Mouse (Mus musculus) ES-CJ7 (cell line): Measurements from ENCODE around the gene Ankrd13b.

Experiments
- DNase-seq: peaks from one replicate; pipeline ENCODE4 v3.0.0; 2011; ENCODE audit warnings: low read depth, low spot score

The Ankrd13b gene

DNA sequence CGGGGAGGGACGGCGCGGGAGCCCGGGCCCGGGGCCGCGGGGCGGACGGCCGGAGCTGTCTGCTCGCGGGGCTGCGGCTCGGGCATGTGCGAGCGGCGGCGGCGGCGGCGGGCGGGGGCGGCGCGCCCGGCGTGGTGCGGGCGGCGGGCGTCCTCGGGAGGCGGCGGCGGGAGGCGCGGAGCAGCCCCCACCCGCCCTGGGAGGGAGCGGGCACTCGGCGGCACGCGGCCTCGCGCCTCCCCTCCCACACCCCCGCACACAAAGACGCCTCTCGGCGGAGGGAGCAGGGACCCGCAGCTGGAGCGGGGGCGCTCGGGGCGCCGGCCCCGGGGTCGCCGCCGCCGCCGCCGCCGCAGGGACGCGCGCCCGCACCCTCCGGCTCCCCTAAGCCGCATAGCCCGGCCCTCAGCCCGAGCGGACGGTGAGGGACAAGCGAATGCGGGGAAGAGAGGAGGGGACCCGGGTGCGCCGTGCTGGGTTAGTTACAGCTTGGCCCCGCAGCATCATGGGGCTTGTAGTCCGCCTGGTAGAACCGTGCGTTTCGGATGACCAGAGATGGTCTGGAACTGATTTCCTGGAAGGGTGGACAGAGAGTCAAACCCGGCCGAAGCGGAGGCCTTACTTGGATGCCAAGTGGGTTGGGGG is at the start of gene Ankrd13b:
Gene Ankrd13b (minus strand): TSS at position 88 of the 645 bp plus-strand sequence.
- peak; percentile 64 for DNase-seq

DNA sequence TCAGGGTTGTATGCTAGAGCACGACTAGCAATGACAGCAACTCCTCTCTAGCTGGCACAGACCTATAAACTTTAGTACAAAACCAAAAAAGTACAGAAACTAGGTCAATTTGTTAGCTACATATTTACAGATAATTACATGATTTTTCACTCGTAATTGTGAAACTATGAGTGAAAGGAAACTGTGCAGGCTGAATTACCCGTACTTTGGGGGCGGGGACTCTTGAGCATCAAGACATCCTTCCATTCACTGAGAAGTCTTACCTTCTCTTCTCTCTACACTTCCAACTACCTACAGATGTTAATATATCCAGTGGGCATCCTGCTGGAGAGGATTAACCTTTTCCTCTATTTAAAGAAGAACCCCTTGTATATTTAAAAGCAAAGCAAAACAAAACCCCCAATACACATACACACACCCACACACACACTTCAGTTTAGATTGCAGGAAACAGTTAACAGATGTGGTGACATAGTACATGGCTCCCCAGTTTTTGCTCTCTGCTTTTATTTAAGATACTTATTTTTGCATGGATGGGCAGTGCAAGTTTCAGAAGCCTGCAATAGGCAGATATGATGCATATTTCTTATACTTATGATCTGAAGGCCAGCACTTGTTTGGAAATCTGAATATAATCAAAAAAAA is 42.8 kb upstream of the Ankrd13b start:
- DNase-seq = no peak

DNA sequence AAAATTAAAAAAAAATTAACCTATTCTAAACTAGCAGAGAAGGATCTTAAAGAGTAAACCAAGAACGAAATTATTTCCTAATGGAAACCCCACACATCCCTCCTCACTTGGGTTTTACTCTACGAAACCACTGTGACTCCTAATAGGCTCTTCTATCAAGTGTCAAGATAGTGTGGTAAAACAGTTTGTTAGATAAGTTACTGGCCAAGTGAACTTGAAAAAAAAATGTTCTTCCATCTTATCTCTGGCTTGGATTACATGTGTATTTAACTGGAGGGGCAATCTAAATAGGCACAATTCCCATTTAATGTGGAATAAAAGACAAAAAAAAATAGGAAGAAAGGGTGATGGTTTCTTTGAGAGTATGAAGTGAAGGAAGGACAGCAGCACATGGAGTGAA is 41.4 kb upstream of the Ankrd13b start:
- no peak for DNase-seq

DNA sequence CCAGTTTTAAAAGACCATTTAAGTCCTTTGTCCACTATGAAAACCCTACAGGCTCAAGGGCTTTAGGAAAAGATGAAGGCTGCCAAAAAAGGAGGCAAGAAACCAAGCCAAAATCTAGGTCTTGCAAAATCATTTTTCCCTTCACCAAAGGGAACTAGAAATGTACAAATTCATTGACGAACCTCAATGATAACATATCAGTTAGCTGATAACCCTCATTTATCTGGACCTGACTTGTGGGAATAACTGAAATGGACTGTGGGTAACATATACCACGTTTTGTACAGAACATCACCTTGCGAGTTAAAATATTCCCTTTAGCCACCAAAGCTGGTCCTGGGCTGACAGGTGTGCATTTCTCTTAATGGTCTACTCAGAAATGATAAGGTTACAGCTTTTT is 40.2 kb upstream of the Ankrd13b start:
- no peak for DNase-seq

DNA sequence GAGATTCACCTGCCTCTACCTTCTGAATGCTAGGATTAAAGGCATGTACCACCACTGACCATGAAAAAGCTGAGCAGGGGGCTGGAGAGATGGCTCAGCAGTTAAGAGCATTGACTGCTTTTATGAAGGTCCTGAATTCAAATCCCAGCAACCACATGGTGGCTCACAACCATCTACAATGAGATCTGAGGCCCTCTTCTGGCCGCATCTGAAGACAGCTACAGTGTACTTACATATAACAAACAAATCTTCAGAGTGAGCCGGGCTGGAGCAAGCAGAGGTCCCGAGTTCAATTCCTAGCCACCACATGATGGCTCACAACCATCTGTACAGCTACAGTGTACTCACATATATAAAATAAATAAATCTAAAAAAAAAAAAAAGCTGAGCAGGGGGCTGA is 38.9 kb upstream of the Ankrd13b start:
- peak; percentile 51 for DNase-seq

DNA sequence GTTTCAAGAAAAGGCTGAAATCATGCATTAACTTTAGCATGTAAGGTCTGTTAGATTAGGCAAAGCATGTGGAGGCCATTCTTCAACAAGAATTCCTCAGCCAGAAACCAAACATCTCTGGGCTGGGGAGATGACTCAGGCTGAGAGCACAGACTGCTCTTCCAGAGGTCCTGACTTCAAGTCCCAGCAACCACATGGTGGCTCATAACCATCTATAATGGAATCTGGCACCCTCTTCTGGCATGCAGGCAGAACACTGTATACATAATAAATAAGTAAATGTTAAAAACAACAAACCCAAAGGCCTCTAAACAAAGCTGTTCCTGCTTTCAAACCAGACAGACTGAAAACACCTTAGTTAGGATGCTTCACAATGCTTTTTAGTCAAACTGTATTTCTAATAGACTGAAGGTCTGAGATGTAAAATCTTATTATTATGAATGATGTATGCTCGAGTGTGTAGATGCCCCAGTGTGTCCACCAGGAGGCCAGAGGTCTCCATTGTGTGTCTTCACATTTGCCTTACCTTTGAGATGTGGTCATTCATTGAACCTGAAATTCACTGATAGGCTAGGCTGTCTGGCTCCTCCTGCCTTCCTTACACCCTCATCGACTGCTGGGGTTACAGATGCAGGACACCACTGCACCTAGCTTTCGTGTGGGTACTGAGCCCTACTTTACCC is 36.5 kb upstream of the Ankrd13b start:
- no peak for DNase-seq

DNA sequence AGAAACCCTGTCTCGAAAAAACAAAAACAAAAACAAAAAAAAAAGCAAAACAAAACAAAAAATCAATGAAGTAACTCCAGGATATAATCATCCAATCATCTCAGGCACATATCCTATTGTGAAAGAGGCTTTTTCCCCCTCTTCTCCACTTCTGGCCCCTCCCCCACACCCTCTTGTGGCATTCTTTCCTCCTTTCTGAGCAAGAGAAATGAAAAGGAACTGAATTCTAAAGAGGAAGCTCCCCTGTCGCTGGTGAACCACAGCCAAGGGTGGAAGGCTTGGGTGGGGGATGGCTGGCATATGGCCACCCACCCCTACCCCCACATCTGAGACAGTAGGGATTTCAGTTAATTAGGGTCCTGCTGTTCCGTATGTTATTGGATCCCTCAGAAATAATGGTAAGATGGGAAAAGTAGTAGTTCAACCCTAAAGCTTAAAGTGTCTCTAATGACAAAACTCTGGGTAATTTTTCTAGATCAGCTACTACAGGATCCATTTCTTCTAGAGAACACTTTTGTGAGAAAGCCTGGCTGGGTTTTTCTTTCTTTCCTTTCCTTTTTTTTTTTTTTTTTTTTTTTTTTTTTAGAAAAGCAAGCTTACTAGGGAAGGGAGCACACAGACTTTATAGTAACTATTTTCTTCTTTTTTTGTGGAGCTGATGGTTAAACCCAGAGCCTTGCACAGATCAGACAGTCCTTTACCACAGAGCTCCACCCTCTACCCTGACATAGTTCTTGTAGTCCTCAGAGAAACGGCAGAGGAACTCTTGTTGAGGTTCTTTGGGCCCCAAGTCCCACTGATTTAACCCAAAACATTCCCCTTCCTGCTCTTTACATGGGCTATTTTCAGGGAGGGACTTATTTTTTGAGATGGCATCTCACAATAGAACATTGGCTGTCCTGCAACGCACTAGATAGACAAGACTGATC is 31.4 kb upstream of the Ankrd13b start:
- DNase-seq = no peak

DNA sequence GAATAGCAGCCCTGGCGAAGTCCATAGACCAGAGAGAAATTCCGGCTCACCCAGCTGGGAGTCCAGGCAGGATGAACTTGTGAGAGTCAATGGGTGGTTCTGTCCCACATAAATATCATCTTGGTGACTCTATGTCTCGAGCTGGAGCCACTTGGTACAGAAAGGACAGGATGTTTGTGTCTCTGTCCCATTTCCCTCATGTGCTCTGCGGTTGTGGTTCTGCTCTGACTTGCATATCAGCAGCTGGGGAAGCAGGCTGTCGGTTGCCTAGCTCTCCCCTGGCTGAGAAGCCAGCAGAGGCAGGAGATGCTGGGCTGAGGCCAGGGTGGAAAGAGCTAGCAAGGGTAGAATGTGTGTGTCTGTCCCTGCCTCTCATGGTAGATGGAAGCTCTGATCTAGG is 29.6 kb upstream of the Ankrd13b start, which contains the start of gene Gm10392:
Gene Gm10392 (minus strand): TSS at position 156 of the 400 bp plus-strand sequence.
- no peak for DNase-seq

DNA sequence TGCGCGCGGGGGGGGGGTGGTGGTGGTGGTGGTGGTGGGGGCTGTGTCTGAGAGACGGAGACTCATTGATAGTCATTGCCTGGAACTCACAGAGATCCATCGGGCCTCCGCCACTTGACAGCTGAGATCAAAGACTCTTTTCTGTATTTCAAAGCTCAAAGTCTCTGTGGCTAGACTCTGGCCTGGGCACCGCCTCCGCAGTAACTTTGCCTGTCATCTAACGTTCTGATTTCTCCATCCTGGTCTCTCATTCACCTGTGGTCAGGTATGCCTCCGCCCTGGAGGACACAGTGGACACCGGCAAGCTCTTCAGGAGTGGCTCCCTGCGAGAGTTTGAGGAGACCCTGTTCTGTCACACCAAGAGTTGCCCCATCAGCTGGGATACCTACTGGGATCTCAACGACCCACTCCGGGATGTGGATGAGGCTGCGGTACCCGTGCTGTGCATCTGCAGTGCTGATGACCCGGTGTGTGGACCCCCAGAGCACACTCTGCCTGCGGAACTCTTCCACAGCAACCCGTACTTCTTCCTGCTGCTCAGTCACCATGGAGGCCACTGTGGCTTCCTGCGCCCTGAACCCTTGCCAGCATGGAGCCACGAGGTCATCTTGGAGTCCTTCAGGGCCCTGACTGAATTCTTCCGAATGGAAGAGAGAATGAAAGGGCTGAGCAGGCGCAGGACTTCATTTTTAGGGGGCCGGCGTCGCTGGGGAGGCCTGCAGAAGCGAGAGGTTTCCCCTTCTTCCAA is 28.7 kb upstream of the Ankrd13b start:
- no peak for DNase-seq

DNA sequence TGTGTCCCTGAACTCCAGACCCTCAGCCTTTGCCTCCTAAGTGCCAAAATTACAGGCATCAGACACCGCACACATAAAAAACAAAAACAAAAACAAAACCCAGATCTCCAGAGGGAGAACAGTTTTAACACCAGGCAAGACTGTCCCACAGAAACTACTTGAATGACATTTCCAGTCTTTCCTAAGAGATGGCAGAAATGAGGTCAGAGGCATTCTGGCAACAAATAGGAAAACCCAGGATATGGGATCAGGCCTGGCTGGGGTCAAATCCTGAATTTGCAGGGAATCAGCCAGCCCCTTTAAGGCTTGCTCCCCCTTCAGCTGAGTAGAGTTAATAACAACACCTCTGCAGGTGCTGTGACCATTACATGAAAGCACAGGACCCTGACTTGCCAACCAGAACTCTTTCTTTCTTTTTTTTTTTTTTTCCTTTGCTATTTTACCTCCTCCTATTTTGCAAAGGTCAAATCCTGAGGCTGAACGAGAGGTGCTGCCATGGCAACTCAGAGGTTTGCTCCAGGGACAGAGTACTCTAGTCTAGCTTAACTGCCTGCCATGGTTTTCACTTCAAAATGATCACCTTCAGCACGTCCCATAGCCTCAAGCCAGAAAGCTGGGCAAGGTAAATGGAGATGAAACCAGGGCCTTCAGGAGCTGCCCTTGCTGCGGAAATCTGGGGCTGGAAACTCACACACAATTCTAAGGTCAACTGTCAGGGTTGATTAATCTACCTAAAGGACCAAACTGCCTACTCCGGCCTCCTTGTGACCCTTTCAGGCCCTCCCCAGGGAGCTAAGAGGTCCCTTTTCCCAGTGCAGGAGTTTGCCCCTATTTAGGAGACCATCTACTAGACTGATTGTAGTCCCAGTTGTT is 27.3 kb upstream of the Ankrd13b start:
- DNase-seq = no peak

DNA sequence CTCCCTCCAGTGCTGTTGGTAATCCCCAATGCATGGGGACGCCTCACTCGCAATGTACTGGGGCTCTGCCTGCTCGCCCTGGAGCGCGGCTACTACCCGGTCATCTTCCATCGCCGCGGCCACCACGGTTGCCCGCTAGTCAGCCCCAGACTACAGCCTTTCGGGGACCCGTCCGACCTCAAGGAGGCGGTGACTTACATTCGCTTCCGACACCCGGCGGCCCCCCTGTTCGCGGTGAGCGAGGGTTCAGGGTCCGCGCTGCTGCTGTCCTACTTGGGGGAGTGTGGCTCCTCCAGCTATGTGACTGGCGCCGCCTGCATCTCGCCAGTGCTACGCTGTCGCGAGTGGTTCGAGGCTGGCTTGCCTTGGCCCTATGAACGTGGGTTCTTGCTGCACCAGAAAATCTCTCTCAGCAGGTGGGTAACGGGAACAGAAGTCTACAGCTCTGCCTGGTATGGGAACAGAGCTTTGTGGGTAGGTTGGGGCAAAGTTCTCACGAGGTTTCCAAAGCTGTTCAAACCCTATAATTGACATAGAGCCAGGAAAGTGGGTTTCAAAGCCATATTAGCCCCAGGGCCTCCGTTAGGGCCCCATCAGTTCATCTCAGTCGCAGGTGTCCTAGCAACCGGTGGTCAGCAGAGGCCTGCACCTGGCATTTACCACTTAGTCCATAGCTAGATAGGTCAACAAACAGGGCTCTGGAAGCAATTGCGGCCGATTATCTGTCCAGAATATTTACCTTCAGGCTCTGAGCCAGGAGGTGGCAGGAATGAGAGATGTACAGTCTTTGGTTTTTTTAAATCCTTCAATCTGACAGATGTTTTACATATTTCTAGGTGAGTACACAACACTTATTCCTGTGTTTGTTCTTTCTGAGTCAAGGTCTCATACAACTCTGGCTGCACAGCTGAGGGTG is 26.4 kb upstream of the Ankrd13b start, which contains the start of gene Trp53i13:
Gene Trp53i13 (minus strand): TSS at position 344 of the 916 bp plus-strand sequence.
- no peak for DNase-seq

DNA sequence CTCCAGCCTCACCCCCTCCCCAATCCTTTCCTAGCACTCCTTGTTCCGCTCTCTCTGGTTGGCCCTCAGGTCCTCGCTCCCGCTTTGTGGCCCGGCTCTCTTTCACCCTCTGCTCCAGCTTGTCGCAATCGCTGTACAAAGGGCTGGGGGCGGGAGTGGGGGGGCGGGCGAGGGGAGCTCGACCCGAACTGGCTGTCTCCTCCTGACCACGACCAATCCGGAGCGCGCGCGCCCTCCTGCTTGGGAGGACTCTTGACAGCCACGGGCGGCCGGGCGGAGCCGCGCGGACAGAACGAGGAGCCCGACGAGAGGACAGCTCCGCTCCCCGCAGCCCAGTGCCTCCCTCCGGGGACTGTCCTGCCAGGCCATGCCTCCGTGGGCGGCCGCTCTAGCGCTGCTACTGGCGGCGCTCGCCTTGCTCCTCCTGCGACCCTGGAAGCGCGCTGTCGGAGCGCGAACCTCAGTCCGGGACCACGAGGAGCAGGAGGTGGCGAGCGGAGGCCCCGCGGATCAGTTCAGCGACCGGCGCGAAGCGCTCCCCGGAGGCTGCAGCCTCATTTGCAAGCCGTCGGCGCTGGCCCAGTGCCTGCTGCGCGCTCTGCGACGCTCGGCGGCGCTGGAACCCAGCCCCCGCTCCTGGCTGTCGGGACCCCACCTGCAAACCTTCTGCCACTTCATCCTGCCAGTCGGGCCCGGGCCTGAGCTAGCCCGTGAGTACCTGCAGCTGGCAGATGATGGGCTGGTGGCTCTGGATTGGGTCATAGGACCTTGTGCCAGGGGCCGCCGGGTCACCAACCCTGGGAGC is 25.6 kb upstream of the Ankrd13b start, which contains the start of gene Abhd15:
Gene Abhd15 (plus strand): TSS at position 290 of the 805 bp plus-strand sequence.
- DNase-seq = peak; percentile 70

DNA sequence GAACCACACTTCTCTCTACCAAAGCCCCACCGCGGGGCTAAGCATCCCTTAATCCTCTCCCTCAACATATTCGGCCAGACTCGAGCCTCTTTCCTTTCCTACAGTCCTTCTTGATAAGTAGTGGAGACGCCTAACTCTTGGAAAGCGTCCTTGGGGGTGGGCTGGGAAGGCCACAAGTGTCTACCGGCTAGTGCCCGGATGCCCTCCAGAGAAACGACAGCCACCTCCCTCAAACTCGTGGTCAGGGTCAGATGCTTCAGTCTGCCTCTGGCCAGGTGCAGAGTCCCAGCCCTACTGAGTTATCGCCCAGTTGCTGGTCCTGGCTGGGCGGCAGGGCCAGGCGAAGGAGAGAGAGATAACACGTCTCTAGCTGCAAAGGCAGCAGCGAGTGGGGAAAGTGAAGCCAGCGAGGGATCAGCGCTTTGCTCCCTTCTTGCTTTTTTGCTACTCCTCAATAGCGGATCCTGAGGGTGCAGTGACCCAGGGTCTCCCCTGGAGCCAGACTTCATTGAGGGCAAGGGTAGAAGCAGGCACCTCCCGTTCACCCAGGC is 24.9 kb upstream of the Ankrd13b start:
- DNase-seq = no peak

DNA sequence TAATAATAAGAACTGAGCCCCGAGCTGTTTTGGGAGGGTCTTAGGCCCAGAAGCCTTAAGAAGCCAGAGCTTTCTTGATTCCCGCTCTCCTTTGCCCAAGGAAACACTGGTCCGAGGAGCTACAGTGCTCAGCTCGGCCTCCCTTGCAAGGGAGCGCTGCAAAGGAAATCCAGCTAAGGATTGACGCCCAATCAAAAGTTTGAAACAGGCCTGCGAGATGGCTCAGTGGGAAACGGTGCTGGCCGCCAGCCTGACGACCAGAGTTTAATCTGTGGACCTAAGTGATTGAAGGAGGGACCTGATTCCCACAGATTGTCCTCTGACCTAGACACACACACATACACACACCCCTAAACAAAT is 24.3 kb upstream of the Ankrd13b start:
- no peak for DNase-seq

DNA sequence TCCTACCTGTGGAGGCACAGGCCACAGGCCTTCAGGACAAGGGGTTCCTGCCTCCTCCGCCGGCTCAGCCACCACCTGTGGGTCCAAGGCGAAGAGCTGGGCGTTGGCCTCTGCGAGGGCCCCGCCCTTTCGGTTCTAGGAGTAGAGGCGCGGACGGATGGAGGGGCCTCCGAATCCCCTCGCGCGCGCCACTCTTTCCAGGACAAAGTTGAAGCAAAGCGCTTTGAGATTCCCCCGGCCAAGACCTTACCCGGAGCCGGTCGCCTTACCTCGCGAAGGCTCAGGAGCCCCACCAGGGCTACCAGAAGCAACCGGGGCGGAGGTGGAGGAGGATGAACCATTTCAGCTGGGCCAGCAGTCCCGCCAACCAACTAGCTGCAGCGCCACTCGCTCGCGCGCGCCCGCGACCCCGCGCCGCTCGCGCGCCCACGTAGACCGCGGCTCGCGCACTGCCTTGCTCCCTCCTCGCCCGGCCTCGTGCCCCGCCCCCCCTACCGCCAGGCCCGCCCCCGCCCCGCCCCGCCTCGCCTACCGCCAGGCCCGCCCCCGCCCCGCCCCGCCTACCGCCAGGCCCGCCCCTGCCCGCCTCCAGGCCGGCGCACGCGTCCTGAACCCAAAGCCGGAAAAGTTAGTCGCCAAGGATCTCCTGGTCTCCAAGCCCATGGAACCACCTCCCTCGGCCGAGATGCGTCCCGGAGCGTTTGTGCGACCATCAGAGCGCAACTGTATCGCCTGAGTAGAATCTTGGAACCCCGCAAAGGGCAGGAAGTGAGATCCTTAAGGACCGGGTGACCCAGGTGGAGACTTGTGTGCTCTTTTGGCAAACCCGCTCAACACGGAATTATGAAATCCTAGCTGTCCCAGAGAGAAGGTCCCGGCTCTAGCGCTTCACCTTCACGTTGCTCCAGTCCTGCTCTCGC is 23.7 kb upstream of the Ankrd13b start:
- DNase-seq = peak; percentile 89

DNA sequence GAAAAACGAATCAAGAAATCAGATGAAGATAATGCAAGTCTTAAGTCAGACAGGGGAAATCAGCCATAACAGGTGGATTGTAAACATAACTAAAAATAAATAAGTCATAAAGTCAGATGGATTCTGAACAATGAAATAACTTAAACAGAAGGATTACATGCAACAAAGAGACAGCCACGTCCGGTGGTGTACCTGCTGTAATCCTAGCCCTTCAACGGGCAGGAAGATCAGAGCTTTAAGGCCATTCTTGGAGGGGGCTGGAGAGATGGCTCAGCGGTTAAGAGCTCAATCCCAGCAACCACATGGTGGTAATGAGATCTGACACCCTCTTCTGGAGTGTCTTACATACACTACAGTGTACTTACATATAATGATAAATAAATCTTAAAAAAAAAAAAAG is 21.9 kb upstream of the Ankrd13b start:
- DNase-seq = no peak
